Mouse (Mus musculus): ENCODE measurements at regions not wholly inside any gene's neighbourhood (a gene's known extent, or its start where the extent isn't known, plus 50 kb on each side); places are given as distances from the start of the nearest gene placed in this dataset.
"Not testable (repeated sequence)": the region's sequence is repeated elsewhere in the genome, so short reads cannot be mapped to it uniquely, and the experiment has no call there.

- Histone ChIP-seq H3K27me3 (no peaks in the 10 kb centered on the region), H3K9me3 (replicated peaks) (no peaks in the 10 kb centered on the region), H3K27ac (no peak overlapping the region), H3K4me3 (no peak overlapping the region), H3K36me3 (no peaks in the 10 kb centered on the region), H3K4me2 (replicated peaks) (no peak overlapping the region), H3K4me1 (no peaks in the 10 kb centered on the region), H3K9ac (no peak overlapping the region)
- ATAC-seq (ENCODE audit: low FRiP score): no peak
- WGBS: 60% methylated on average over 1 of the region's 1 CpGs
These were observed 56.2 kb downstream of the Speer3 start for GRCm38 (mm10) chr5:13847571-13847970.

- H3K36me3 ChIP-seq; H3K4me1 ChIP-seq; ATAC-seq (ENCODE audit: low FRiP score); H3K4me2 ChIP-seq (replicated peaks); H3K9ac ChIP-seq; H3K9me3 ChIP-seq (replicated peaks); H3K27me3 ChIP-seq; H3K4me3 ChIP-seq; H3K27ac ChIP-seq: not testable (repeated sequence)
- 81% methylated on average over 6 of the region's 6 CpGs for WGBS
These were observed 88.8 kb downstream of the Speer3 start for GRCm38 (mm10) chr5:13880236-13880635.

GRCm38 (mm10) chr5:13888415-13888814 lies 97.0 kb downstream of the Speer3 start:
- Histone ChIP-seq H3K9ac (no peak overlapping the region), H3K27me3 (no peaks in the 10 kb centered on the region), H3K4me2 (replicated peaks) (no peak overlapping the region), H3K9me3 (replicated peaks) (no peaks in the 10 kb centered on the region), H3K4me1 (no peaks in the 10 kb centered on the region), H3K27ac (no peak overlapping the region), H3K4me3 (no peak overlapping the region), H3K36me3 (no peaks in the 10 kb centered on the region)
- ATAC-seq (ENCODE audit: low FRiP score): no peak

GRCm38 (mm10) chr5:13908257-13908656 lies 116.8 kb upstream of the Sema3e start:
- Histone ChIP-seq H3K36me3 (no peaks in the 10 kb centered on the region), H3K4me3 (no peak overlapping the region)

GRCm38 (mm10) chr5:13917355-13917754 lies 107.7 kb upstream of the Sema3e start:
- no peak overlapping the region for H3K4me2 ChIP-seq (replicated peaks)
- no peaks in the 10 kb centered on the region for H3K27me3 ChIP-seq
- H3K4me3 ChIP-seq: no peak overlapping the region
- H3K36me3 ChIP-seq: no peaks in the 10 kb centered on the region
- no peak overlapping the region for H3K9ac ChIP-seq
- 85% methylated on average over 2 of the region's 2 CpGs for WGBS
- no peaks in the 10 kb centered on the region for H3K9me3 ChIP-seq (replicated peaks)
- ATAC-seq (ENCODE audit: low FRiP score): no peak
- no peaks in the 10 kb centered on the region for H3K4me1 ChIP-seq
- H3K27ac ChIP-seq: no peak overlapping the region

More at GRCm38 (mm10) chr5:13908257-13908656, 116.8 kb upstream of the Sema3e start:
- Histone ChIP-seq H3K9ac (no peak overlapping the region), H3K4me2 (replicated peaks) (no peak overlapping the region), H3K4me1 (no peaks in the 10 kb centered on the region), H3K27ac (no peak overlapping the region), H3K27me3 (no peaks in the 10 kb centered on the region), H3K9me3 (replicated peaks) (no peaks in the 10 kb centered on the region)
- no peak for ATAC-seq (ENCODE audit: low FRiP score)
- WGBS: 74% methylated on average over 3 of the region's 3 CpGs

GRCm38 (mm10) chr5:13922295-13922694 lies 102.8 kb upstream of the Sema3e start:
- Histone ChIP-seq H3K4me2 (replicated peaks) (no peak overlapping the region), H3K27ac (no peak overlapping the region), H3K9ac (no peak overlapping the region), H3K27me3 (no peaks in the 10 kb centered on the region), H3K4me3 (no peak overlapping the region), H3K36me3 (no peaks in the 10 kb centered on the region), H3K4me1 (no peaks in the 10 kb centered on the region), H3K9me3 (replicated peaks) (no peaks in the 10 kb centered on the region)
- no peak for ATAC-seq (ENCODE audit: low FRiP score)
- 66% methylated on average over 4 of the region's 4 CpGs for WGBS

GRCm38 (mm10) chr5:13931011-13931410 lies 94.1 kb upstream of the Sema3e start:
- Histone ChIP-seq H3K36me3 (no peaks in the 10 kb centered on the region), H3K27ac (no peak overlapping the region), H3K4me2 (replicated peaks) (no peak overlapping the region), H3K27me3 (no peaks in the 10 kb centered on the region), H3K9me3 (replicated peaks) (no peaks in the 10 kb centered on the region), H3K4me3 (no peak overlapping the region), H3K4me1 (no peaks in the 10 kb centered on the region), H3K9ac (no peak overlapping the region)
- ATAC-seq (ENCODE audit: low FRiP score): no peak
- WGBS: 72% methylated on average over 2 of the region's 2 CpGs

GRCm38 (mm10) chr5:13951346-13951745 lies 73.7 kb upstream of the Sema3e start:
- Histone ChIP-seq H3K27me3 (no peaks in the 10 kb centered on the region), H3K9ac (no peak overlapping the region), H3K4me3 (no peak overlapping the region), H3K36me3 (no peaks in the 10 kb centered on the region), H3K4me1 (no peaks in the 10 kb centered on the region), H3K27ac (no peak overlapping the region), H3K4me2 (replicated peaks) (no peak overlapping the region), H3K9me3 (replicated peaks) (no peaks in the 10 kb centered on the region)
- ATAC-seq (ENCODE audit: low FRiP score): no peak

GRCm38 (mm10) chr5:13955616-13956015 lies 69.5 kb upstream of the Sema3e start:
- ATAC-seq (ENCODE audit: low FRiP score): peak; percentile 29; the same call in 1 of the 2 replicates
- Histone ChIP-seq H3K9me3 (replicated peaks) (no peaks in the 10 kb centered on the region), H3K27ac (no peak overlapping the region), H3K4me3 (no peak overlapping the region), H3K27me3 (no peaks in the 10 kb centered on the region), H3K36me3 (no peaks in the 10 kb centered on the region), H3K4me1 (no peaks in the 10 kb centered on the region), H3K9ac (no peak overlapping the region), H3K4me2 (replicated peaks) (no peak overlapping the region)
- 69% methylated on average over 1 of the region's 1 CpGs for WGBS

GRCm38 (mm10) chr5:13959575-13959974 lies 65.5 kb upstream of the Sema3e start:
- WGBS: 39% methylated on average over 4 of the region's 4 CpGs
- no peak overlapping the region for H3K4me3 ChIP-seq
- ATAC-seq (ENCODE audit: low FRiP score): no peak
- H3K4me1 ChIP-seq: no peaks in the 10 kb centered on the region
- H3K36me3 ChIP-seq: no peaks in the 10 kb centered on the region
- no peaks in the 10 kb centered on the region for H3K9me3 ChIP-seq (replicated peaks)
- no peaks in the 10 kb centered on the region for H3K27me3 ChIP-seq
- H3K4me2 ChIP-seq (replicated peaks): no peak overlapping the region
- no peak overlapping the region for H3K9ac ChIP-seq
- no peak overlapping the region for H3K27ac ChIP-seq

- no peak for ATAC-seq (ENCODE audit: low FRiP score)
- H3K9ac ChIP-seq: no peak overlapping the region
- no peak overlapping the region for H3K27ac ChIP-seq
- H3K4me3 ChIP-seq: no peak overlapping the region
- H3K4me1 ChIP-seq: no peaks in the 10 kb centered on the region
- no peak overlapping the region for H3K4me2 ChIP-seq (replicated peaks)
- no peaks in the 10 kb centered on the region for H3K27me3 ChIP-seq
- WGBS: 71% methylated on average over 2 of the region's 2 CpGs
- no peaks in the 10 kb centered on the region for H3K9me3 ChIP-seq (replicated peaks)
- H3K36me3 ChIP-seq: no peaks in the 10 kb centered on the region
These were observed 59.2 kb upstream of the Sema3e start for GRCm38 (mm10) chr5:13965901-13966300.

GRCm38 (mm10) chr5:13974664-13975063 lies 50.4 kb upstream of the Sema3e start:
- WGBS: 57% methylated on average over 3 of the region's 3 CpGs
- H3K4me2 ChIP-seq (replicated peaks): no peak overlapping the region
- no peak overlapping the region for H3K9ac ChIP-seq
- H3K4me1 ChIP-seq: no peaks in the 10 kb centered on the region
- H3K36me3 ChIP-seq: no peaks in the 10 kb centered on the region
- H3K27me3 ChIP-seq: no peaks in the 10 kb centered on the region
- no peaks in the 10 kb centered on the region for H3K9me3 ChIP-seq (replicated peaks)
- no peak overlapping the region for H3K4me3 ChIP-seq
- ATAC-seq (ENCODE audit: low FRiP score): no peak
- H3K27ac ChIP-seq: no peak overlapping the region
